Mouse (Mus musculus) G1E (cell line): ENCODE results near the gene Fam189b.

ENCODE experiments used
- CTCF ChIP-seq: IDR thresholded peaks from 2 replicates; pipeline ENCODE4 v1.5.1; 2012; ENCODE audit warnings: low read depth, low read length, inconsistent platforms, mixed read lengths
- POLR2AphosphoS5 ChIP-seq: IDR thresholded peaks from 2 replicates; pipeline ENCODE4 v1.6.1; 2012; ENCODE audit warnings: low read depth, low read length, inconsistent platforms; ENCODE audit not compliant: insufficient replicate concordance

DNA sequence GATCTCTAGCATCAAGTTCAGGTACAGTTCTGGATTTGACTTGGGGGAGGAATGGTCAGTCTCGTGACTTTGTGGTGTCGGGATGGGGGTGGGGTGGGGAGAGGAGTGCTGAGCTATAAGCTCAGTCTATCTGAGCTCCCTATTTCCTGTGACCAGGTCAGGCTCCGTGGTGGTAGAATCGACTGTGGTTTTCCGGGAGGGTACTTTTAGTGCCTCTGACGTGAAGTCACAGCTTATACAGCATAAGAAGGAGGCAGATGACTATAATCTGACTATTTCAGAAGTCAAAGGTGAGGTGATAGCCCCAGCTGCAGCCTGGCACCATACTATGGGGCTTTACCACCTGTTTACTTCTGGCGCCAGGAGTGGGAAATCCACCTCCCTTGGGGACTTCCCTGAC is 48.4 kb downstream of the Fam189b start:
- no peak for TF ChIP-seq POLR2AphosphoS5
- TF ChIP-seq CTCF, result no peak
